Mouse (Mus musculus) heart, adult 2 months (tissue): Measurements from ENCODE around the gene Lrrc49.

Experiments used
- CTCF ChIP-seq: fragments of 200-600 bp; IDR thresholded peaks from 2 replicates; pipeline ENCODE4 v1.8.1; 2022; ENCODE audit warnings: antibody characterized with exemption, mild to moderate bottlenecking, moderate library complexity
- POLR2A ChIP-seq: fragments of 200-500 bp; IDR thresholded peaks from 2 replicates; pipeline ENCODE4 v1.6.1; 2011; ENCODE audit warnings: mild to moderate bottlenecking, low read depth, low read length, control low read depth; ENCODE audit not compliant: insufficient read depth

GRCm38 (mm10) chr9:60662936-60663335 is 25.0 kb downstream of the Lrrc49 start:
- TF ChIP-seq CTCF: no peak
- no peak for TF ChIP-seq POLR2A
